Mouse (Mus musculus) heart, embryonic 12.5 days (tissue): Measurements from ENCODE around the gene Acox3. TPM values are rescaled to one million over a fixed set of nuclear protein-coding genes. Genes with fewer than 3 reads are reported as not detected.
A peak's percentile ranks its signal among the peaks of the same experiment; 100 is the strongest.

Experiments used
- ATAC-seq: fragments of 200-750 bp; cut with Nextera tagmentation; 2 replicates; pipeline ENCODE4 v1.8.0; 2017; ENCODE audit warnings: moderate TSS enrichment, moderate library complexity; ENCODE audit not compliant: insufficient number of reproducible peaks, low FRiP score
- H3K27ac ChIP-seq: fragments of 300-500 bp; sonication (generic); 2 replicates; pipeline ENCODE4 v1.5.1; 2016; ENCODE audit warnings: mild to moderate bottlenecking, moderate library complexity; ENCODE audit not compliant: poor library complexity, severe bottlenecking
- H3K27me3 ChIP-seq: fragments of 300-500 bp; sonication (generic); replicated peaks from 2 replicates; pipeline ENCODE4 v1.6.1; 2016; ENCODE audit warnings: mild to moderate bottlenecking, moderate library complexity
- H3K36me3 ChIP-seq: fragments of 300-500 bp; sonication (generic); 2 replicates; pipeline ENCODE4 v1.6.1; 2016; ENCODE audit warnings: mild to moderate bottlenecking, moderate library complexity
- H3K4me1 ChIP-seq: fragments of 300-500 bp; sonication (generic); replicated peaks from 2 replicates; pipeline ENCODE4 v1.6.1; 2016; ENCODE audit warnings: mild to moderate bottlenecking
- H3K4me2 ChIP-seq: fragments of 300-500 bp; sonication (generic); 2 replicates; pipeline ENCODE4 v1.6.1; 2016; ENCODE audit warnings: mild to moderate bottlenecking, moderate library complexity
- H3K4me3 ChIP-seq: fragments of 300-500 bp; sonication (generic); 2 replicates; pipeline ENCODE4 v1.5.1; 2016; ENCODE audit warnings: mild to moderate bottlenecking
- H3K9ac ChIP-seq: fragments of 300-500 bp; sonication (generic); 2 replicates; pipeline ENCODE4 v1.6.1; 2016; ENCODE audit warnings: mild to moderate bottlenecking, moderate library complexity
- H3K9me3 ChIP-seq: fragments of 300-500 bp; sonication (generic); replicated peaks from 2 replicates; pipeline ENCODE4 v1.6.1; 2016; ENCODE audit warnings: mild to moderate bottlenecking, moderate library complexity
- WGBS: fragments of 180-500 bp; shearing (Covaris S2); methylation state at CpG from one replicate; pipeline ENCODE4 v1.1.7; 2016; 5-methylcytosine and 5-hydroxymethylcytosine counted together
- polyA plus RNA-seq: library from polyadenylated mRNA; unstranded; fragments of >200 nt; fragmentation: Nextera tagmentation; extraction: Ambion mirVana; gene quantifications from 2 replicates; pipeline ENCODE4 v1.2.1, GENCODE M21; 2016

The Acox3 gene
- polyA plus RNA-seq, 1 experiment from 2014 or later: 12.4 TPM

DNA sequence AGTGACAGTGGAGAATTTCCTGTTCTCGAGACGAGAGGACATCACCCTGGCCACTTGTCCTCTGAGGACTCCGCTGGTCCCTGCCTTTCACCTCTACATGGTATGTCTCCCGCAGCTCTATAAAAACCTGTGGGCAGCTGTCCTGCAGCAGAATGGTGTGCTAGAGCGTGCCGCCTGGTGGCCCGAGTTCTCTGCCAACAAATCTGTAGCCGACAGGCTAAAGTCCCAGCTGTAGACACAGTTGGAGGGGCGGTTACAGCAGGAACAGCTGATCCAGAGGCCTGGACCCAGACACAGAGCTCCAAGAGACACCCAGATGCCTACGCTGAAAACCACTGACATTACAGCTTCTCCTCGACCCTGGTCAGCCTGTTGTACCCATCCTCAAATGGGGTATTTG is 29.1 kb downstream of the Acox3 start:
- H3K4me3 ChIP-seq: no peak overlapping the region
- no peaks in the 10 kb centered on the region for H3K9me3 ChIP-seq
- no peak overlapping the region for H3K4me2 ChIP-seq
- 84% methylated on average over 11 of the region's 11 CpGs for WGBS
- no peak overlapping the region for H3K9ac ChIP-seq
- H3K36me3 ChIP-seq: peaks cover 6% of the 10 kb centered on the region; the same call in 1 of the 2 replicates
- H3K27me3 ChIP-seq: peaks cover 32% of the 10 kb centered on the region
- ATAC-seq: no peak
- H3K27ac ChIP-seq: no peak overlapping the region
- peaks cover 38% of the 10 kb centered on the region for H3K4me1 ChIP-seq

DNA sequence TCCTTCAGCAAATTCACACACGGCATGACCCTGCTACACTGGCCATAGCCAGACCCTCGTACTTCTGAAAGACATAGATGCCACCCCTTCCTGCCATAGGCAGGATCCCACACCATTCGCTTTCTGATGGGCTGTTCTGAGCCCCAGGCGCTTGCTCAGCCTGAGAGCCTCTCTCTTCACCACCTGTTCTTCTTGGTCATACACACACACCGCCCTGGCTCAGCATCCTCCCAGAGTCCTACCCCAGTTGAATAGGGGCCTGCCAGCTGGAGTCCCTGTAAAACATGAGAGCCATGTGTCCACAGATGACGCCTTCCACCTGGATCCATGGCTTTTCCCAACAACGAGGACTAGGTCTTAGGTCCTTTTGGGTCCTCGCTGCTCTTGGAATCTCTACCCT is 29.9 kb downstream of the Acox3 start:
- WGBS: 80% methylated on average over 8 of the region's 8 CpGs
- Histone ChIP-seq H3K27ac (no peak overlapping the region), H3K27me3 (peaks cover 33% of the 10 kb centered on the region), H3K9me3 (no peaks in the 10 kb centered on the region), H3K4me2 (no peak overlapping the region), H3K4me1 (peaks cover 37% of the 10 kb centered on the region), H3K4me3 (no peak overlapping the region), H3K36me3 (peaks cover 6% of the 10 kb centered on the region; the same call in 1 of the 2 replicates), H3K9ac (no peak overlapping the region)
- no peak for ATAC-seq

DNA sequence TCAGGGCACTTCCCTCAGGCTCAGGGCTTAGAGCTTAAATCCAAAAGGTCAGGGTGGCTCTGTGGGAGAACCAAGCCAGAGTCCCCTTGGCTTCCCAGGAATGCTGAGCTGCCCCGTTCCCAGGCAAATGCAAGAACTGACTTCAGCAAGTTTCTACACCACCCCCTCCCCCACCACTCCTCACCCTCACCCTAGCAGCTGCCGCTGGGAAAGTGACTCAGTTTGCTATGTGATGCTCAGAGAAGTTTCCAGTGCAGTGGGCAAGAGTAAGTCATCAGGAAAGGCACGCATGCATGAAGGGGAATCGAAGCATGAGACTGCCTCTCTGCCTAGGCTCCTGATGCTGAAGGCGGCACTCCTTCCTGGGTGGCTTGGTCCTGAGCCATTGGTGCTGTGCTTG is 34.1 kb downstream of the Acox3 start:
- 32% methylated on average over 5 of the region's 5 CpGs for WGBS
- Histone ChIP-seq H3K4me1 (peaks cover 28% of the 10 kb centered on the region), H3K4me2 (no peak overlapping the region), H3K27ac (no peak overlapping the region), H3K9ac (no peak overlapping the region), H3K9me3 (no peaks in the 10 kb centered on the region), H3K27me3 (peaks cover 40% of the 10 kb centered on the region), H3K4me3 (no peak overlapping the region), H3K36me3 (no peaks in the 10 kb centered on the region; the same call in 1 of the 2 replicates)
- ATAC-seq: no peak

DNA sequence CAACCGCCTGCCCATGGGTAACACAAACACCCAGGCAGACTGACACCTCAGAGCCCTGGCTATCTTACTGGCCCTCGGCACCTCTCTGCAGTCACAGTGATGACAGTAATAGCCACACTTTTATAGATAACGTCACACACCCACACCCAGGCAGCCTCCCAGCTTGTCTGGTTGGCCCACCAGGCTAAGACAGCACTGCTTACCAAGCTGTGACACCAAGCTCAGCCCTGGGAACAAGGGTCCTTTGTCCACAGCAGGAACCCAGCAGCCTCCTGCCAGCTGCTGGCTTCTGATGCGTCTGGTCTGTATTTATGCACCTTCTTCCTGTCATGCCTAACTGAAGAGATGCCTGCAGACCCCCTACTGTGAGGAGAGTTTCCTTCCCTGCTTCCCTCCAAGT is 38.3 kb downstream of the Acox3 start:
- peak; percentile 59 for ATAC-seq
- Histone ChIP-seq H3K27ac (no peak overlapping the region), H3K9ac (no peak overlapping the region)

DNA sequence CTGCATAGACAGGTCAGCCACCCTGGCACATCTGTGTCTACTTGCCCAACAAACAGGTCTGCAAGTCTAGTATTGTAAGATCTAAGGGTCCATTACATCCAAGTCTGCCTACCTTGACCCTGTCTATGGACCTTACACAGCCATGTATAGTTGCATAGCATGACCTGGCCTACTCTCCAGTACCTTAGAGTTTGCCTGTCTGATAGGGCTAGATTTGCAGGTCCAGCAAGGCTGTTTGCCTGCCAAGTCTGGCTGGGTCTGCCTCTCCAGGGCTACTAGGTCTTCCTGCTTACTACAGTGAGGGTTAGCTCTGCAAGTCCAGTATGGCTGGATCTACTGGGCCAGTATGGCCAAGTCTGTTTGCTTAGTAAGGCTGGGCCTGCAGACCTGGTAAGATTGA is 41.0 kb downstream of the Acox3 start:
- no peaks in the 10 kb centered on the region for H3K36me3 ChIP-seq
- H3K9me3 ChIP-seq: no peaks in the 10 kb centered on the region
- no peak overlapping the region for H3K4me2 ChIP-seq
- H3K4me3 ChIP-seq: no peak overlapping the region
- H3K9ac ChIP-seq: no peak overlapping the region
- no peak for ATAC-seq
- no peak overlapping the region for H3K27ac ChIP-seq
- H3K27me3 ChIP-seq: peaks cover 35% of the 10 kb centered on the region
- H3K4me1 ChIP-seq: peaks cover 17% of the 10 kb centered on the region

More for the DNA sequence above, 38.3 kb downstream of the Acox3 start:
- peaks cover 29% of the 10 kb centered on the region for H3K4me1 ChIP-seq
- H3K4me3 ChIP-seq: no peak overlapping the region
- 15% methylated on average over 4 of the region's 4 CpGs for WGBS
- H3K9me3 ChIP-seq: no peaks in the 10 kb centered on the region
- no peak overlapping the region for H3K4me2 ChIP-seq
- H3K27me3 ChIP-seq: peaks cover 39% of the 10 kb centered on the region
- no peaks in the 10 kb centered on the region for H3K36me3 ChIP-seq

DNA sequence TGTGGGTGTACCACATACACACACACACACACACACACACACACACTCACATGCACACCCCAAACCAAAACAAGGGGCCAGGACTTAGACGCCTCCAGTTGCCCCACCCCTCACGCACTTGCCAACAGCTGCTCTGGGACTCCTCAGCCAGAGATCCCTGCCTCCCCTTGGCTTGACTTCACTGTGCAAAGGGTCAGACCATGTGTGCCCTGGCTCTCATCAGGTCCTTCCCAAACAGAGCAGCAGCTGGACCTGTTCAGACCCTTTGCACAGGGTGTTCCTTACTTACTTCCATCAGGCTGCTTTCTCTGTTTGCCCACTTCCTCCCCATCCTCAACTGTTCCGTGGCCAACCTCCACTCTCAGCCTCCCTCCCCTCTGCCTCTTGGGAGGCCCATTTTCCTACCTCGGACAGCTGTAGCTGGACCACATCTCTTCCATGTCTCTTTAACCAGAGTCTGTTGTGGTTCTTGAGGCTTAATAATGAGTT is 42.0 kb downstream of the Acox3 start:
- WGBS: 60% methylated on average over 4 of the region's 4 CpGs
- Histone ChIP-seq H3K4me2 (no peak overlapping the region), H3K36me3 (no peaks in the 10 kb centered on the region), H3K27me3 (peaks cover 26% of the 10 kb centered on the region), H3K27ac (no peak overlapping the region), H3K4me1 (peaks cover 17% of the 10 kb centered on the region), H3K9ac (no peak overlapping the region), H3K4me3 (no peak overlapping the region), H3K9me3 (no peaks in the 10 kb centered on the region)
- no peak for ATAC-seq

DNA sequence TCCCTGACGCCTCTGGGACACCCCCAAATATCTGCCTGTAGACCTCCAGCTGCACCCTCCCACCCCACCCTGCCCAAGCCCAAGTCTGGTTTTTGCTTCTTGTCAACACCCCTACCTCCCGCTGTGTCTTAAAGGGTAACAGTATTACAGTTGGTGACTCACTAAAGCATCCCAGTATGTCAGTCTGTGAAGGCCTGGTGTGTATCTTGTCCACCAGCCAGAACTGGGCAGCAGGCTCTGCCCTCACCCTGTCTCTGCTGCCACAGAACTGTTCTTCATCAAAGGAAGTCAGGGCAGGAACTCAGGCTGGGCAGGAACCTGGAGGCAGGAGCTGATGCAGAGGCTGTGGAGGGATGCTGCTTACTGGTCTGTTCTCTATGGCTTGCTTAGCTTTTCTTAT is 43.6 kb downstream of the Acox3 start:
- WGBS: 69% methylated on average over 2 of the region's 2 CpGs
- H3K36me3 ChIP-seq: no peaks in the 10 kb centered on the region
- no peak overlapping the region for H3K27ac ChIP-seq
- H3K27me3 ChIP-seq: peaks cover 26% of the 10 kb centered on the region
- H3K4me2 ChIP-seq: no peak overlapping the region
- H3K9me3 ChIP-seq: no peaks in the 10 kb centered on the region
- ATAC-seq: no peak
- H3K4me1 ChIP-seq: peaks cover 7% of the 10 kb centered on the region
- H3K9ac ChIP-seq: no peak overlapping the region
- H3K4me3 ChIP-seq: no peak overlapping the region

DNA sequence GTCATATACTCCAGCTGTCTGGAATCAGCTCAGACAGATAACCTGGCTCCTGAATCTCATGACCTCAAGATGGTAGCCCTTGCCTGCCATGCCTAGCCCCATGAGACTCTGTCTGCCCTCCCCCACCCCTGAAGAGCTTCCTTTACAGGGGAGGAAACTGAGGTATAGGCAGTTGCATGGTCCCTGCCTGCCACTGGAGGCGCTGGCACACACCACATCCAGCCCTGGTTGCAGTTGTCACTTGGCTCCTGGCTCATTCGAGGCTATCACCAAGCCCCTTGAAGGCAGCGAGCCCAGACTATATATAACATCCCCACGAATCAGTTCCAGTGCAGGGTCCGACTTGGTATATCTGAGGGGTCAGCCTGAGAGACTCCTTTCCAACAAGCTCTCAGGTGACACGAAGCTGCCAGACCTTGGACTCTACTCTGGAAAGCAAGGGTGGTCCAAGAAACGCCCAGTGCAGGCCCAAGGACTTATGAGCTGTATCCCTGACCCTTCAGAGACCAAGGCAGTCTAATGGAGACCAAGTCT is 44.5 kb downstream of the Acox3 start:
- Histone ChIP-seq H3K27ac (no peak overlapping the region), H3K36me3 (no peaks in the 10 kb centered on the region), H3K4me2 (no peak overlapping the region), H3K4me3 (no peak overlapping the region), H3K9ac (no peak overlapping the region), H3K4me1 (no peaks in the 10 kb centered on the region), H3K9me3 (no peaks in the 10 kb centered on the region), H3K27me3 (peaks cover 32% of the 10 kb centered on the region)
- ATAC-seq: no peak
- WGBS: 42% methylated on average over 7 of the region's 7 CpGs

DNA sequence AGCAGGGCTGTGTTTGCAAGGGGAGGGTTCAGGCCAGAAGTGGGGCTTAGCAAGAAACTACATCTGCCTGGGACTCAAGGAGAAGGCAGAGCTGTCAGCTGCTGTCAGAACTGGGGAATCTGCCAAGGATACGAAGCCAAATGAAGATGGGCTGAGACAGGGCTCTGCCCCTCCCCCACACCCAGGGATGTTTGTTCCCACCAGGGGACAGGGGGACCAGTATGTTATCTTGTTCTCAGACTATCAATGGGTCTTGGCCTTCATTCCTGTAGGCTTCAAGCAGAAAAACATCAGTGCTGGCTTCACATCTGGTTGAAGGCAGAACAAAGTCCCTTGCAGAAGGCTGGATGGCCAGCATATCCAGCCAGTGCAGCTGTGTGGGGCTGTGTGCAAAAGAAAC is 45.8 kb downstream of the Acox3 start:
- Histone ChIP-seq H3K4me3 (no peak overlapping the region), H3K4me1 (no peaks in the 10 kb centered on the region), H3K27me3 (peaks cover 40% of the 10 kb centered on the region), H3K27ac (no peak overlapping the region), H3K9me3 (no peaks in the 10 kb centered on the region), H3K36me3 (no peaks in the 10 kb centered on the region), H3K9ac (no peak overlapping the region), H3K4me2 (no peak overlapping the region)
- WGBS: 21% methylated on average over 1 of the region's 1 CpGs
- no peak for ATAC-seq

DNA sequence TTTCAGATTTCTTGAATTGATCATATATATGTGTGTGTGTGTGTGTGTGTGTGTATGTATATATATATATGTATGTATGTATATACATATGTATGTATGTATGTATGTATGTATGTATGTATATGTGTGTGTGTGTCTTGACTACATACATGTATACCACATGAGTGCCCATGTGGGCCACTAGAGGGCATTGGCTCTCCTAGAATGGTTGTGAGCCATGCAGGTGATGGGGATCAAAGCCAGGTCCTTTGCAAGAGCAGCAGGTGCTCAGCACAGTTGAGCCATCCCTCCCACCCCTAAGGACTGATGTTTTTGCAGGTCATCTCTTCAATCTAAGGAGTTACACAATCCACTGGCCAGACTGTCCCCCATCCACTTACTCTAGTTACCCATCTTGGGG is 46.5 kb downstream of the Acox3 start:
- no peak overlapping the region for H3K4me2 ChIP-seq
- no peaks in the 10 kb centered on the region for H3K36me3 ChIP-seq
- no peak for ATAC-seq
- H3K9me3 ChIP-seq: no peaks in the 10 kb centered on the region
- no peaks in the 10 kb centered on the region for H3K4me1 ChIP-seq
- no peak overlapping the region for H3K9ac ChIP-seq
- no peak overlapping the region for H3K27ac ChIP-seq
- H3K27me3 ChIP-seq: peaks cover 37% of the 10 kb centered on the region
- H3K4me3 ChIP-seq: no peak overlapping the region

DNA sequence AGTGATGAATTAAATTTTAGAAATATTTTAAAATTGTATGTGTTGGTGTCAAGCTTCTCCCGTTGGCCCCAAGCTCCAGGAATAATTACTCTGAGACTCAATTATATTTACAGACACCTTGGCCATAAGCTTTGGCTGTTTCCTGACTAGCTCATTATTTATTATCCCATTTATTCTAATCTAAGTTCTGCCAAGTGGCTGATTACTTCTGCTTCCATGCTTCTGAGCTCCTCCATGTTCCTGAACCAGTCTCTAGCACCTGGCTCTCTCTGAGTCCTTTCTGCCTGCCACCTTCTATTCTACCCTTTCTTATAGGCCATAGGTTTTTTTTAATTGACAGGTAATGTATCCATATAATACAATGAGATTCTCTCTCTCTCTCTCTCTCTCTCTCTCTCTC is 47.9 kb downstream of the Acox3 start:
- Histone ChIP-seq H3K9me3 (no peaks in the 10 kb centered on the region), H3K4me2 (no peak overlapping the region), H3K4me3 (no peak overlapping the region), H3K36me3 (no peaks in the 10 kb centered on the region), H3K9ac (no peak overlapping the region), H3K4me1 (peaks cover 2% of the 10 kb centered on the region; the same call in 1 of the 2 replicates), H3K27me3 (peaks cover 37% of the 10 kb centered on the region), H3K27ac (no peak overlapping the region)
- ATAC-seq: no peak
- WGBS: 84% methylated on average over 1 of the region's 1 CpGs

DNA sequence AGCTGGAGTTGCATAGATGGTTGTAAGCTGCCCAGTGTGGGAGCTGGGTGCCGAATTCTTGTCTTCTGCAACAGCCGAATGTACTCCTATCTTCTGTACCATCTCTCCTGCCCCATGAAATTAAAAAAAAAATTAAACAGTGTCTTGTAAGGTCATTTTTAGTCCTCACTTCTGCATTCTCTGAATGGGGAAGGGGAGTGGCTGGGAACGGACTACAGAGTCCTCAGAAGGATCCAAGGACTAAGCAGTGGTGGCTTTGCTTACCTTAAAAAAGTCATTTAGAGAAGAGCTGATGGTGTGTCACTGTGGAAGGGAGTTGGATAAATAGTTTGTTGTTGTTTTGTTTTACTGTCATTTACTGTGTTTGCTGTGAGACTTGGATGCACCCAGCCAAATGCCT is 48.4 kb downstream of the Acox3 start:
- Histone ChIP-seq H3K27me3 (peaks cover 35% of the 10 kb centered on the region), H3K36me3 (no peaks in the 10 kb centered on the region), H3K4me3 (no peak overlapping the region), H3K27ac (no peak overlapping the region), H3K9ac (no peak overlapping the region), H3K4me1 (peaks cover 7% of the 10 kb centered on the region; the same call in 1 of the 2 replicates), H3K9me3 (no peaks in the 10 kb centered on the region), H3K4me2 (no peak overlapping the region)
- WGBS: 83% methylated on average over 3 of the region's 3 CpGs
- ATAC-seq: no peak
